ENCODE assay signal across 9 mouse cellular contexts in genomic region chr10:93577271-93577886, GRCm38 (mm10). TPM values are rescaled to one million over a fixed set of nuclear protein-coding genes. Genes with fewer than 3 reads are reported as not detected.
DNase-seq lines count a peak whose midpoint lies in the region; ATAC-seq lines count a peak whose summit lies in the region.
"Had no signal": no experiment of that assay in that cellular context is flagged by ENCODE, and none has a peak within 500 bp of the region (broad histone marks: within the 10 kb centered on the region; RNA-seq: fewer than 3 reads in every experiment).

No protein-coding gene starts in this region.

- peak; percentile 89 for DNase-seq in CD4-positive, CD25-positive, alpha-beta regulatory T cell, adult 2 months (ENCODE audit: low read depth, low spot score)
- peak; percentile 71 to 74 for DNase-seq in adrenal gland, adult 18-20 months (ENCODE audit: low spot score in 2 of 2)
- peak; percentile 87 for DNase-seq in embryo, embryonic 10 days (ENCODE audit: low spot score)
- peak; percentile 53 for DNase-seq in gastrocnemius, postnatal 25 days
- DNase-seq in kidney, postnatal 10 days: peak; percentile 89
- DNase-seq in ovary, postnatal 36 days (ENCODE audit: low spot score): peak; percentile 70
- DNase-seq in thymus, postnatal 10 days (ENCODE audit: low spot score in 2 of 2): peak; percentile 44 to 80

- H3K4me2 ChIP-seq in liver, embryonic 15.5 days: no peak overlapping the region
- H3K4me2 ChIP-seq: hindbrain, embryonic 15.5 days had no signal

- ATAC-seq in liver, embryonic 15.5 days (ENCODE audit: insufficient read depth): peak; percentile 37; the same call in 1 of the 2 replicates

- 0 out of 2 replicates have a peak, but pooled peaks cover 4% of the 10 kb centered on the region for H3K4me1 ChIP-seq in liver, embryonic 15.5 days (replicated peaks)
- H3K4me1 ChIP-seq: hindbrain, embryonic 15.5 days had no signal

- H3K9ac ChIP-seq in liver, embryonic 15.5 days: no peak overlapping the region
- H3K9ac ChIP-seq: hindbrain, embryonic 15.5 days had no signal

- H3K27me3 ChIP-seq in liver, embryonic 15.5 days: no peaks in the 10 kb centered on the region
- H3K27me3 ChIP-seq: hindbrain, embryonic 15.5 days had no signal

- 57% methylated on average over 13 of the region's 13 CpGs for WGBS in liver, embryonic 15.5 days (ENCODE audit: insufficient replicate concordance)

- H3K9me3 ChIP-seq in liver, embryonic 15.5 days (replicated peaks): no peaks in the 10 kb centered on the region
- H3K9me3 ChIP-seq: hindbrain, embryonic 15.5 days had no signal

- no peak overlapping the region for H3K4me3 ChIP-seq in liver, embryonic 15.5 days (replicated peaks)
- H3K4me3 ChIP-seq: hindbrain, embryonic 15.5 days had no signal

- peaks cover 8% of the 10 kb centered on the region for H3K36me3 ChIP-seq in liver, embryonic 15.5 days (replicated peaks)

- H3K27ac ChIP-seq in liver, embryonic 15.5 days (replicated peaks): no peak overlapping the region
- H3K27ac ChIP-seq: hindbrain, embryonic 15.5 days had no signal

RNA-seq across cellular contexts. Expression of gene Snrpf, which starts 12.1 kb away (rescaled TPM):
- 10 to 100 TPM; 14.6 to 16.7 TPM for total RNA-seq in adrenal gland, adult 18-20 months (2021)
- total RNA-seq in gastrocnemius, postnatal 25 days (2021): 1 to 10 TPM; 8.0 to 8.7 TPM
- polyA plus RNA-seq in liver, embryonic 15.5 days (2015; fragmentation: Nextera tagmentation; extraction: Ambion mirVana): 50.1 and 55.2 TPM in 2 replicates

RNA-seq across cellular contexts. Expression of gene Ccdc38, which starts 36.9 kb away (rescaled TPM):
- total RNA-seq in adrenal gland, adult 18-20 months (2021): not detected
- total RNA-seq in gastrocnemius, postnatal 25 days (2021): not detected
- polyA plus RNA-seq in liver, embryonic 15.5 days (2015; fragmentation: Nextera tagmentation; extraction: Ambion mirVana): 0.08 TPM in 2 replicates

RNA-seq across cellular contexts. Expression of gene Amdhd1, which starts 37.5 kb away (rescaled TPM):
- total RNA-seq in adrenal gland, adult 18-20 months (2021): not detected
- total RNA-seq in gastrocnemius, postnatal 25 days (2021): not detected
- polyA plus RNA-seq in liver, embryonic 15.5 days (2015; fragmentation: Nextera tagmentation; extraction: Ambion mirVana): 15.6 and 18.4 TPM in 2 replicates
